Mouse (Mus musculus): ENCODE results near the gene Dok3.

DNA sequence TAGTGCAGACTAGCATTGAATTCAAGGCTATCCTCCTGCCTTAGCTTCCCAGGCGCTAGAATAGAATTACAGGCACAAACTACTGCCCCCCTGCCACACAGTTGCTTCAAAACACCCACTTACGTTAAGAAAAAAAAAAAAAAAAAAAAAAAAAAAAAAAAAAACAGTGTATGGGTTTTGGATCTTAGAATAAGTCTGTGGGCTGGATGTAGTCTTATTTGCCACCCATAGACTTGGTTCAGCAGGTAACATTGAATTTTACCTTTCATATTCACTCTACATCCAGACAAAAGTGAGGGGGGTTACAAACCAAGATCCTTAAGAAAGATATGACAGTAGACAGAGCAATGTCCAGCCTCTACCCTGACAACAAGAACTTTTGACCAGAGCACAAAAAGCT is 38.9 kb upstream of the Dok3 start:
- TF ChIP-seq CTCF (IDR thresholded peaks at IDR 0.05; ENCODE audit: insufficient read depth, low read length), result no peak
- no peak for TF ChIP-seq POLR2A (IDR thresholded peaks at IDR 0.05; ENCODE audit: borderline replicate concordance, extremely low read depth, low read depth, low read length)

All from lung, adult 2 months (tissue).